Mouse (Mus musculus): ENCODE measurements around the gene Vegfa.

Vegfa gene

GRCm38 (mm10) chr17:46025207-46025606, 7.0 kb downstream of the Vegfa start:
- no peak for DNase-seq

- DNase-seq = no peak
Observed at GRCm38 (mm10) chr17:46024192-46024591, 8.0 kb downstream of the Vegfa start.

GRCm38 (mm10) chr17:46023572-46023971, 8.6 kb downstream of the Vegfa start:
- DNase-seq = no peak

DNA sequence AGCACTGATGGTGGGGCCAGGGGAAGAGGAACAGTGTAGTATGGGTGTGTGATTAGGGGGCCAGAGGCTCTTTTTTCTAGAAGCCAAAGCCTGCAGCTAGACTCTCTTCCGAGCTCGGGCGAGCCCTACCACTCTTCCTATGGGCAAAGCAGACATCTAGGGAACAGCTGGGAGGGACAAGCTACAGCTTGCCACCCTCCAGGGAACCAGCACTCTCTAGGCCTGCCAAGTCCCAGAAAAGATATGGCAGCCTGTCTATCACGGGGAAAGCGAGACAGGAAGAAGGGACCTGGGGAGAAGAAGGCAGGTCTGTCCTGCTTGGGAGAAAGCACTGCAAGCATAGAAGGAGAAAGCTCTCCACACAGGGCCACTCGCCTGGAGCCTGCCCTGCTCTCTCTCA, 9.2 kb downstream of the Vegfa start:
- DNase-seq = no peak

- DNase-seq = no peak
Observed at GRCm38 (mm10) chr17:46022427-46022826, 9.7 kb downstream of the Vegfa start.

DNA sequence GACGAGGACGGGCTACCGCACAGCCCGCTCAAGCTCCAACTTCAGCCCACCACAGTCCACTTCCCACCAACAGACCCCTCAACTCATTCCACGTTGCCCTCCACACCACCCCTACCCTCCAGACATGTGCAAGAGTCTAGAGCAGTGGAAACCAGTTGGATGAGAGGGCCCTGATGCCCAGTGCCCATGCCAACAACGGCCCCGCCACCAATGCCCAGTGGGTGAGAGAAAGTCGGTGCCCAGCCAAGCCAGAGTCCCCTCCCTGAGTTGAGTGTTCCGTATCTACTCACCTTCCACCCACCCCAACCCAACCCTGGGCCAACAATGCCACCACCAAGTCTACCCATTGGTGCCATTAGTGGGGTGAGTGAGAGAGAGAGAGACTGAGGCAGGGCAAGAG, 10.4 kb downstream of the Vegfa start:
- DNase-seq = no peak

DNA sequence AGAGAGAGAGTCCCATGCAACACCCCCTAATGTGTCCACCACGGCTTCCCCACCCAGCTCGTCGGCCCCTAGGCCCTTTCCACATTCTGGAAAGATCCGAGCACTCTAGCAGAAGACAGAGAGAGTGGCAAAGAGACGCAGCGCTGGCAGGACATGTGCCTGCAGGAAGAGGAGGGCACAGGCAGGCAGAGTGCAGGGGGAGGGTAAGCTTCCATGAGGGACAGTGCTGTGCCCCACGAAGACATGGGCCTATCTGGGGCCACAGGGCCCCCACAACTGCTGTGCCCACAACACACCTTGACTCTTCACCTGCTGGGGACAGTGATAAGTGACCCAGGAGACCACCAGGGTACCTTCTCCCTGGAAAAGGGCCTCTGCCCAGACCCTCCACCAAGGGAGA, 11.0 kb downstream of the Vegfa start:
- no peak for DNase-seq

DNA sequence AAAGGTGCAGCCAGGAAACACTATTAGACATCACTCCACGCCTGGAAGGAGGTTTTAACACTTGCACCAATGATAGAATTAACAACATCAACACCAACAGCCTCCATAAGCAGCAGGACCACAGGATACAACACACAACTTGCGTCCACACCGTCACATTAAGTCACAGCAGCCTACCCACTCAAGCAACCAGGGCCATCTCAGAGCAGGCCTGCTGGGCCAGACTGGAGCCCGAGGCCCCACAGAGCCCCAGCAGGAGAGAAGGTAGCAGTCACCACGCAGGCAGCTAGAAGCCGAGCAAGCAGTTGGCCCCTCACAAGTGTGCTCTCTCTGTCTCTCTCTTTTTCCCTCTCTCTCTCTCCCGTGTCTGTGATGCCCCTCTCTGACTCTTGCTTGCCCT, 11.6 kb downstream of the Vegfa start:
- DNase-seq = no peak

DNA sequence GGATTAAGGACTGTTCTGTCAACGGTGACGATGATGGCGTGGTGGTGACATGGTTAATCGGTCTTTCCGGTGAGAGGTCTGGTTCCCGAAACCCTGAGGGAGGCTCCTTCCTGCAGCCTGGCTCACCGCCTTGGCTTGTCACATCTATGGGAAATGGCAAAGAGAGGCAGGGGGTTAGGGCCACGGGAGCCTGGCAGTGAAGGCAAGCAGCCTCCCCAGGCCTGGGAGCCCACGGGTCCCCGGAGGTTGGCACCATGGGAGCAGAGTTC, 13.5 kb downstream of the Vegfa start:
- DNase-seq = no peak

- peak; percentile 71 for DNase-seq
Observed at GRCm38 (mm10) chr17:46017946-46018735, 14.0 kb downstream of the Vegfa start.

GRCm38 (mm10) chr17:46016617-46017016, 15.6 kb downstream of the Vegfa start:
- DNase-seq = no peak

GRCm38 (mm10) chr17:46015967-46016366, 16.2 kb downstream of the Vegfa start:
- DNase-seq = no peak

DNA sequence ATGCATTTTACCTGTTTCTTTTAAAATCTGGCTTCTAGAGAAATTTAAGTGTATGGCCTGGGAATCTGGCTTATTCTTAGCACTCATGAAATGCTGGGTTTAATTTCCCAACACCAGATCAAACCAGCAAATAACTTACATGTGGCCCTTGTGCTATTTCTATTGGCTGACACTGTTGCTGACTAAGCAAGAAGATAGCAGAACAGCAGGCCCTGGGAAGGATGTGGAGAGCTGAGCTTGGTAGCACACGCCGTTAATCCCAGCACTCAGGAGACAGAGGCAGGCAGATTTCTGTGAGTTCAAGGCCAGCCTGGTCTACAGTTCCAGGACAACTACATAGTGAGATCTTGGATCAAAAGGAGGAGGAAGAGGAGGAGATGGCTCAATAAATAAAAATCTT, 17.2 kb downstream of the Vegfa start:
- no peak for DNase-seq

DNA sequence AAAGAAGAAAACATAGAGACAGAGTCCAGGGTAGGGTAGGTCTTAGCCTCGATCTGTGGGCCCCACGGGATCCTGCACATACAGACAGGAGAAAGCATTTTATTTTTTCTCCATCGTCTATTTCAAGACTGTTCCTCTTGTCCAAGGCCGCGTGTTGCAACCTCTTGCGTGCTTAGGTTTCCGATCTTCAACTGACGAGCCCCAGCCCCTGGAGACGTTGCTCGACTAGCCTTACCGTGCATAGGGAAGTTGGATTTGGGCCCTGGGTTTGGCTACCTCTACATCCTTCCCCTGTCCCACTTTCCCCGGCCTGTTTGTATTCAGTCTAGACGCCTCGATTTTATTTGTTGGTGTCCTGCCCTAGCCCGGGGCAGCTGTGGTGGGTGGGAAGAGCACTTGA, 18.6 kb downstream of the Vegfa start:
- DNase-seq = no peak

GRCm38 (mm10) chr17:46012211-46012610, 20.0 kb downstream of the Vegfa start:
- DNase-seq = no peak

DNA sequence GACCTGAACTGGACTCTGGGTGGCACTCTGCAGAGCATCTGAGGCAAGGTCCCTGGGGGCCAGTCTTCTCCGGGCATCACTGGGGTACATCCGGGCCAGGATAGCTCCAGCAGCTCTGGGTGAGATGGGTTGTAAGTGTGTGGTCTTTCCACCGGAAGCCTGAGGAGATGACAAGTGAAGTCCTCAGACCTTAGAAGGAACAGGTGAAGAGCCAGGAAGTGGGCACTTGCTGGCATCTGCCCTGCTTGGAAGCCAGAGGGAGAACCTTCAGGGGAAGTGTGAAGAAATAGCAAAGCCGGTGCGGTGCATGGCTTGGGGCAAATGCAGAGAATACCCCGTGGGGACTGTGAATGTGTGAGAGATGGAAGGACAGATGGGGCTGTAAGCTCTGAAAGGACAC, 21.7 kb downstream of the Vegfa start:
- no peak for DNase-seq

DNA sequence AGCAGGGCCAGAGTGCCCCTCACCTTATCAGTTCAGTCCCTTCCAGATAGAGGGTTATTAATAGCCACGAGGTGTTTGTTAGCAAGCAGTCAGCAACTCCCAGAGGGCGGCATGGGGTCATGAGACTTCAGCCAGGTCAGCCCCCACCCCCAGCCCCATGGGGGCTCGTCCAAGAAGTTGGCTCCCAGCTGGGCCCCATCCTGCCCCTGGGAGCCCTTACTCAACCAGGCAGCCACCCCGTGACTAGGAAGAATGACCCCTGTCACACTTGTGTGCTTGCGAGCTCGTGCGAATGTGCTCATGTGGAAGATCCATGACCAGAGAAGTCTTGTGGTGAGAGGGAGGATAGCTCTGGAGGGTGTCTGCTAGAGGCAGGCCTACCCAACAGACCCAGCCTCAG, 23.0 kb downstream of the Vegfa start:
- no peak for DNase-seq

GRCm38 (mm10) chr17:46005458-46005857, 26.7 kb downstream of the Vegfa start:
- DNase-seq = no peak

GRCm38 (mm10) chr17:46004482-46004881, 27.7 kb downstream of the Vegfa start:
- DNase-seq = no peak

DNA sequence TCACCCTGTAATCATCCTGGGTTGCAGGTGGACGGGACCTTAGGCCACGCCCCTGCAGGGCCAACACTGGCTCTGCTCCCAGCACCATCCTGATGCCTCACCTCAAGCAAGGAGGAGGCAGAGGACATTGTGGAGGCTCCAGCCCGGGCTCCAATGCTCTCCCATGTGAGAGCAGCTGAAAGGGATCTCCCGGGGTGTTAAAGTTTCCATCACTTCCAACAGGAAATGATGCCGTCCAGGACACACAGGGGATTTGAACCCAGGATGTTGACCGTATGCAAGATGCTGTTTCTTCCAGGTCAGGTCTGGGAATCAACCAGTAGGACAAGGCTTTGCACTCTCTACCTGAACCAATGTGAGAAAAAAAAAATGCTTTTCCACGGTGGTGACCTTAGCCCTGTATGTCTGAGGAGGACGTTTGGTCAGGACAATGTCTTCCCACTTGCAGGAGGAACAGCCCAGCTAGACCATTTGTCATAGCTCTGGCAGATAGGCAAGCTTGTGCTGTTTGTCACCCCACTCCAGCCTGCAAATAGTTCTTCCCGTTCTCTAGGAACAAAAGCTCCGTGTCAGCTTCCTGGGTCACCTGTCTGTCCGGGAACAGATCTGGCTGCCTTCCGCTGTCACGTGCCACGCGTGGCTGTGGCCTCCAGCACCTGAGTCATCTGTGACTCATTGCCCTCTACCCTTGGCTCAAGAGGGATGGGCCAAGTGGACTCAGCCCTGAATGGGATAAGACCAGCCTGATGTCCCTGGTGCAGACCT, 28.3 kb downstream of the Vegfa start:
- peak; percentile 54 for DNase-seq

- no peak for DNase-seq
Observed at GRCm38 (mm10) chr17:45999366-45999940, 32.7 kb downstream of the Vegfa start.

- peak; percentile 51 for DNase-seq
Observed at GRCm38 (mm10) chr17:45998363-45998762, 33.8 kb downstream of the Vegfa start.

DNA sequence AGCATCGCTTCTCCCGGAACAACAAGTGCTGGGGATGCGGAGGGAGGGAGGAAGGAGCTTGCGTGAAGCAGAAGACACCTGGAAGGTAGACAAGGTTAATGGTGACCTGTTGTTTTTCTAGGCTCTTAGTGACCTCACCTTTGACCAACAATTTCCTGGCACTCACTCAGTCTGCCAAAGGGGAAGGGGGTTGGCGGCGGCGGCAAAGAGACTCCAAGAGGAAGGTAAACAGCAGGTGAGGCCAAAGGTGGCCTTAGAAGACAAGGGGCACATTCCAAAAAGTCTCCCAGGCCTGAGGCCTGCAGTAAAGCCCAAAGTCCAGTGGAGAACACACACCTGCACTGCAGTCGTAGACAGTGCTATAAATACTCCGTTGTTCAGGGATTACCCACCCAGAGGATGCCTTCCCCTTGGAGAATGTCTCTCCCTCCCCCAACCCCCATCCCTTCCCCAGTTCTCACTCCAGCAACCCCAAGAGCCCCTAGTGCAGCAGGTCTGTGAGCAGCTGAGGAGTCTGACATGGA, 35.2 kb downstream of the Vegfa start:
- peak; percentile 90 for DNase-seq

GRCm38 (mm10) chr17:45994281-45994817, 37.8 kb downstream of the Vegfa start:
- peak; percentile 94 for DNase-seq

Data from kidney, adult 9 months (tissue).